Mouse (Mus musculus): ENCODE data around the gene Rnf208.

Rnf208 gene

GRCm38 (mm10) chr2:25224766-25225752, 17.0 kb upstream of the Rnf208 start:
- DNase-seq (ENCODE audit: low read depth, low spot score), result peak; percentile 100

- DNase-seq (ENCODE audit: low read depth, low spot score), result no peak
Measured at GRCm38 (mm10) chr2:25225811-25226379, 16.2 kb upstream of the Rnf208 start.

- peak; percentile 87 for DNase-seq (ENCODE audit: low read depth, low spot score)
Measured at GRCm38 (mm10) chr2:25226864-25227263, 15.2 kb upstream of the Rnf208 start.

- DNase-seq (ENCODE audit: low read depth, low spot score), result no peak
Measured at GRCm38 (mm10) chr2:25227406-25227805, 14.6 kb upstream of the Rnf208 start.

- DNase-seq (ENCODE audit: low read depth, low spot score), result peak; percentile 95
Measured at GRCm38 (mm10) chr2:25228431-25228889, 13.6 kb upstream of the Rnf208 start.

GRCm38 (mm10) chr2:25228995-25229530, 13.0 kb upstream of the Rnf208 start:
- no peak for DNase-seq (ENCODE audit: low read depth, low spot score)

GRCm38 (mm10) chr2:25229582-25229981, 12.5 kb upstream of the Rnf208 start:
- no peak for DNase-seq (ENCODE audit: low read depth, low spot score)

- no peak for DNase-seq (ENCODE audit: low read depth, low spot score)
Measured at GRCm38 (mm10) chr2:25230581-25230980, 11.5 kb upstream of the Rnf208 start.

- DNase-seq (ENCODE audit: low read depth, low spot score), result no peak
Measured at GRCm38 (mm10) chr2:25231038-25231437, 11.0 kb upstream of the Rnf208 start.

GRCm38 (mm10) chr2:25233421-25233820, 8.6 kb upstream of the Rnf208 start:
- no peak for DNase-seq (ENCODE audit: low read depth, low spot score)

GRCm38 (mm10) chr2:25234050-25234449, 8.0 kb upstream of the Rnf208 start, which contains the start of gene Slc34a3:
TSS of gene Slc34a3 (minus strand) at chr2:25234364.
- DNase-seq (ENCODE audit: low read depth, low spot score), result no peak

- no peak for DNase-seq (ENCODE audit: low read depth, low spot score)
Measured at GRCm38 (mm10) chr2:25234551-25235220, 7.4 kb upstream of the Rnf208 start.

GRCm38 (mm10) chr2:25236614-25237013, 5.4 kb upstream of the Rnf208 start, which contains the start of gene Rnf224:
TSS of gene Rnf224 (minus strand) at chr2:25236787.
- no peak for DNase-seq (ENCODE audit: low read depth, low spot score)

GRCm38 (mm10) chr2:25237522-25237921, 4.5 kb upstream of the Rnf208 start:
- no peak for DNase-seq (ENCODE audit: low read depth, low spot score)

- DNase-seq (ENCODE audit: low read depth, low spot score), result no peak
Measured at GRCm38 (mm10) chr2:25238106-25238505, 3.9 kb upstream of the Rnf208 start.

- no peak for DNase-seq (ENCODE audit: low read depth, low spot score)
Measured at GRCm38 (mm10) chr2:25239766-25240165, 2.3 kb upstream of the Rnf208 start.

- no peak for DNase-seq (ENCODE audit: low read depth, low spot score)
Measured at GRCm38 (mm10) chr2:25240310-25240709, 1.7 kb upstream of the Rnf208 start.

GRCm38 (mm10) chr2:25240723-25241437, 1.2 kb upstream of the Rnf208 start:
- DNase-seq (ENCODE audit: low read depth, low spot score), result peak; percentile 95

- DNase-seq (ENCODE audit: low read depth, low spot score), result no peak
Measured at GRCm38 (mm10) chr2:25241438-25241775, 648 bp upstream of the Rnf208 start.

GRCm38 (mm10) chr2:25243342-25243741, 1.3 kb downstream of the Rnf208 start:
- DNase-seq (ENCODE audit: low read depth, low spot score), result no peak

GRCm38 (mm10) chr2:25244144-25244543, 2.1 kb downstream of the Rnf208 start:
- no peak for DNase-seq (ENCODE audit: low read depth, low spot score)

Data from brain, adult 2 months (tissue).